Mouse (Mus musculus): Measurements from ENCODE around the gene Trim71.

Gene Trim71

GRCm38 (mm10) chr9:114557086-114557485 is 7.1 kb downstream of the Trim71 start:
- DNase-seq (ENCODE audit: low read depth, low spot score) = no peak

- no peak for DNase-seq (ENCODE audit: low read depth, low spot score)
Observed at GRCm38 (mm10) chr9:114556276-114556855, 7.8 kb downstream of the Trim71 start.

DNA sequence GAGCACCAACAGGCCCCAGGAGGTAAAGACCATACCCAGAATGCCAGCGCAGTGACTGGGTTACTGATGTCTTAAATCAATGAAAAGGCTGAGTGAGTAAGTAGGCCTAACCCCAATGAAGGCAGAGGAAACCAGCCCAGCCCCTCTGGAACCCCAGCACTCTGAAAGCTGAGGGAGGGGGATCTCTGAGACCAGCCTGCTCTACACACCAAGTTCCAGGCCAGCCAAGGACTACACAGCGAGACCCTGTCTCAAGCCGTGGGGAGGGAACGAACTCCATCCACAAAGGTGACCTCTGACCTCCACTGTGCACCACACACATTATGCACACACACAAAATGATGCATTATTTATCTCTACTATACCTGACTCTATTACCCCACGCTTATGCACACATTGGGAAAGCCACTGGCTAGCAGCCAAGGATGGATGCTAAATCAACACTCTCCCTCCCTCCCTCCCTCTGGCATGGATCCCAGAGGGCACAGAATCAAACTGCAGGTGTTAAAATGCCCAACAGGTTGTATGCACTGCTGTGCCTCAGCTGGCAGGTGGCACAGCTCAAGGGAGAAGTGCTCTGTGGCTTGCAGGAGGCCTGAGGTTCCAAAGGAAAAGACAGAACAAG is 9.7 kb downstream of the Trim71 start:
- DNase-seq (ENCODE audit: low read depth, low spot score) = no peak

GRCm38 (mm10) chr9:114553828-114554227 is 10.3 kb downstream of the Trim71 start:
- no peak for DNase-seq (ENCODE audit: low read depth, low spot score)

- DNase-seq (ENCODE audit: low read depth, low spot score) = no peak
Observed at GRCm38 (mm10) chr9:114550033-114550432, 14.1 kb downstream of the Trim71 start.

DNA sequence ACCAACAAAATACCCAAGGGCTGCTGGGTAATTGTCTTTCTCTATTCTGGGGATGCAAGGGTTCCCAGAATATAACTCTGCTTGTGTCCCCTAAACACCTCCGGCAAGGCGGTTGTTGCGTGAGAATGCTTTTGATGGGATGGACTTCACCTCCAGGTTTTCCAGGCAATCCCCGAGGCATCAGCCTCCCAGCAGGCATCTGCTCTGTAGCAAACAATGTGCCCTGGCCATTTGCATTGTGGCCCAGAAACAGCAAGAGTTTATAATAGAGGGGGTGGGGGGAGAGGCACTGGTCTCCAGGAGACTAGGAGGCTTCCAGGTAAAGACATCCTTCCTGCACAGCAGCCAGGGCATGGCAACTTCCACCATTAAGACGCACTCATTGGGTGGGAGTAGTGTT is 15.1 kb downstream of the Trim71 start:
- DNase-seq (ENCODE audit: low read depth, low spot score) = no peak

GRCm38 (mm10) chr9:114548496-114548895 is 15.7 kb downstream of the Trim71 start:
- DNase-seq (ENCODE audit: low read depth, low spot score) = no peak

GRCm38 (mm10) chr9:114547643-114548077 is 16.5 kb downstream of the Trim71 start:
- DNase-seq (ENCODE audit: low read depth, low spot score) = no peak

- DNase-seq (ENCODE audit: low read depth, low spot score) = no peak
Observed at GRCm38 (mm10) chr9:114546765-114547164, 17.4 kb downstream of the Trim71 start.

DNA sequence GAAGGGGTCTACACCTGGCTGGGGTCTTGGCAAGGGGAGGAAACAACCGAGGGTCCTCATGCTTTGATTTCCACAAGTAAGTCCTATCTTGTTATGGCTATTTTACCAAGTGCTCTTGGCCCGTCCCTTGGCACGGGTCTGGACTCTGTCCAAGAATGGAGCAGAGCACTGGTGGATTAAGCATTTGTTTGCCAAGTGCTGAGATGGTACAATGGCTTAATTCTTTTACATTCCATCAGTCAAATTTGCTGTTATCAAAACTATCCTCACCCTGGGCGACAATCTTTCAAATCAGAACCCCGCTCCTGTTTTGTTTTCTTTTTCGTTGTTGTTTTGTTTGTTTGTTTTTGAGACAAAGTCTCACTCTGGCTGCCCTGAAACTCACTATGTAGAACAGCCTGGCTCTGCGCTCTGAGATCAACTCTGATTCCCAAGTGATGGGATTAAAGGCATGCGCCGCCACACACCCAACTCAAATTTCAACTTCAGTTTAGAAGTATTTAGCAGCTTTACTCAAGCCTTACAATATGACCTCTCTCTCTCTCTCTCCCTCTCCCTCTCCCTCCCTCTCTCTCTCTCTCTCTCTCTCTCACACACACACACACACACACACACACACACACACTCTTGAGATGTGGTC is 19.3 kb downstream of the Trim71 start:
- DNase-seq (ENCODE audit: low read depth, low spot score) = no peak

DNA sequence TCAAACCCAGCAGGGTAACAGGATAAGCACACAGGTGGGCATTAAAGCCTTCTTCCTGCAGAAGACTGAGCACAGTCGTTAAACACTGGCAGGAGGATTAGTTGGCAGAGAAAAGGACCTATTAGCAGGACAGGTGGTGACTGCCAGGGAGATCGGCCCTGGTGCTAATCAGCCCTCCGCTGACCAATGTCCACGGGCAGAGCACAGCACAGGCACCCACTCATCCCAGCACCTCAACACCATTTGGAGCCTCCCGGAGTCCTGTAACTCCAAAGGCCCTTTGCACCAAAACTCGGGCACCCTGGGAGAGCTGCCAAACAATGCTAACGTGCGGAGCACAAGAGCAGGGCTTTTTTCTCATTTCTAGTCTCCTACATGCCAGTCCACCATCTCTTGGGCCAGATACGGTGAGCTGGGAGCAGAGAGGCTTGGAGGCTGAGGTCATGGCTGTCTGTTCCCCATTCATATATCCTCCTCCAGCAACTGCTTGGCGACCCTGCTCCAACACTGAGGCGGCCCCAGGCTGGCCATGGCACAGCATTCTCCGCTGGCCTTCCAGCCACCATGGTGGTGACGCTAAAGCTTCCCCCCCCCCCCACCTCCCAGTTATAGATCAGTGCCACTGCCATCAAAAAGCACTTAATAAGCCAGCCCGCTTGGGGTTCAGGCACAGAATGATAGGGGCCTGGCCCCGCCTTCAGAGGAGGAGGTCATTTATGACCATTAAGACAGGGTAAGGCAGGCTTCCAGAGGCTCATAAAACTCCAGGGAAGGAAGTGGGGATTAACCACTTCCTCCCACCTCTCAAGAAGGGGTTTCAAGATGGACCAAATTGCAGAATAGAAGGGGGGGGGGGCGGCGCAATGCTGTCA is 20.1 kb downstream of the Trim71 start:
- no peak for DNase-seq (ENCODE audit: low read depth, low spot score)

DNA sequence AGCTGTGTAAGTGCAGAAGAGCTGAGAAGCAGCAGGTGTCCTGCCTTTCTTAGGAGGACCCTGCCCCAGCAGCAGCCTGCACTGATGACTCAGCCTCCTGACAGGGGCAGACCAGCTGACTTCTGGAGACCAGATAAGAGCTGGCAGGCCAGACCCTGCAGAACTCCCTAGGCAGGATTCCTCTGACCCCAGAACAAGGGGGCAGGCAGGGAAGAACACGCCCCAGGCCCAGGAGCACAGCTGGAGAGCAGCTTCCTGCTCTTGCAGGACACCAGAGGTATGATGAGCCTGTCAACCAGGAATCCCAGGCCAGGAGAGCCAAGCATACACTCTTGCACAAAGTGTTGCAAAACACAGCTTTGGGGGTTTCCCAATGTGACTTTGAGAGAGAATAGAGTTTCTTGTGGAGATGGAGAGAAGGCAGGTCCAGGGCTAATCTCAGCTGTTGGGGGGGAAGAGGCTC is 22.9 kb downstream of the Trim71 start:
- DNase-seq (ENCODE audit: low read depth, low spot score) = no peak

- DNase-seq (ENCODE audit: low read depth, low spot score) = no peak
Observed at GRCm38 (mm10) chr9:114538996-114539563, 25.1 kb downstream of the Trim71 start.

GRCm38 (mm10) chr9:114536628-114537027 is 27.5 kb downstream of the Trim71 start:
- DNase-seq (ENCODE audit: low read depth, low spot score) = no peak

DNA sequence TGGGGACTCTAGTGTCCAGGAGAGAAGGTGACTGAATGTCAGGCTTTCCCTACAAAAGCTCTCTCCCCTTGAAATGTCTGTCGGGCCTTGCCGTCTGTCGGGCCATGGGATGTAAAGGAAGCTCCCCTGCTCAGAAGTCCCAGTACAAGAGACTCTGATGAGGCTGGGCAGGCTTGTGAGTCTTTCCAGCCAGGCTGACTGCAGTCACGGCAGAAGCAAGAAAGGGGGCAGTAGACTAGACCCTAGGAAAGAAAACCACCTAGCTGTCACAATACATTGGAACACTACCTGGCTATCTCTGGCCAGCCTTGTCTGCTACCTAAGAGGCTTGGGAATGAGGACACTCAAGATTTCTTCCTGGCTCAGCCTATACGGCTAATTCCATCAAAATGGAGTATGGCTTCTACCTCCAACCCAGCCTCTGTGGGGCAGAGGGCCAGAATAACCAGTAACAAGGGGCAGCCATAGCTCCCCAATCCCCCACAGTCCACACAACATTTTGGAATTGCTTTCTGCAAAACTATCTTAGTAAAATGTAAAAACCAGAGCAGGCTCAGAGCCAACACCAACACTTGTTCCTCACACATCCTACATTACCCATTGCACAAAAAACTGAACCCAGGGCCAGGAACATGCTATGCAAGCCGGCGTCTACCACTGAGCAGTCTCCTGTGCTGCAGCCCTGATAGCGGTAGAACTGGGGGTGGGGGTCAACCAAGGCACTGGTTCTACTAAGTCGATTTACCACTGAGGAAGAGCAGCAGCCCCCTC is 29.2 kb downstream of the Trim71 start:
- DNase-seq (ENCODE audit: low read depth, low spot score) = no peak

- no peak for DNase-seq (ENCODE audit: low read depth, low spot score)
Observed at GRCm38 (mm10) chr9:114533848-114534247, 30.3 kb downstream of the Trim71 start.

- no peak for DNase-seq (ENCODE audit: low read depth, low spot score)
Observed at GRCm38 (mm10) chr9:114531276-114531675, 32.9 kb downstream of the Trim71 start.

DNA sequence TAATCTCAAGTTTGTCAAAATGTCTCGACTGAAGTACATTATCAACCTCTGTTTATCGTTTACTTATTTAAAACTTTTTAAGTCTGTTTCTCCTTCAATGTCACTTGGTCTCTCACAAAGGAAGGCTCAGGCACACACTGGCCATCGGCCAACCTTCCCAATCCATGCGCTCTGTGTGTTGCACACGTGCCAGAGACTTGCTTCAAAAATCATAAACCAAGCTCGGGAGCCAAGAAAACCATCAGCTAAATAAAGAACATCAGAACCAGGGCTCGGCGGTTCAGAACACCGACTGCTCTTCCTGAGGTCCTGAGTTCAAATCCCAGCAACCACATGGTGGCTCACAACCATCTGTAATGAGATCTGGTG is 35.5 kb downstream of the Trim71 start:
- no peak for DNase-seq (ENCODE audit: low read depth, low spot score)

- DNase-seq (ENCODE audit: low read depth, low spot score) = peak; percentile 80
Observed at GRCm38 (mm10) chr9:114527992-114528679, 36.0 kb downstream of the Trim71 start.

DNA sequence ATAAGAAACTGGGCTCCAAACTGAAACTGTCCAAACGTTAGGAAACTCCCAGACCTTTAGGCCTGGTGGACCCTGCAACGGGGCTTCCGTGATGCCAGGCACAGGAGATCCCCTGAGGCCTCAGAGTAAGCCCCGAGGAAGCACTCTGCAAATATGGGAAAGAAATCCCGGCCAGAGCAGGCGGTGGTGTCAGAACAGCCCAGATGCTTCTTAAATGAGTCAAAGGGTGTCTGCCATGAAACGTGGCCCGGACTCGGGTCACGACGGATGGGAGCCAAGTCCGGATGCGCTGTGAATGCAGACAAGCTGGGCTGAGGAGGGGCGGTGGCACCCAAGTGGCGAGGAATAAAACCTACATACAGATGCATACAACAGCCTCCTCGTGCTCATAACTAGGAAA is 37.1 kb downstream of the Trim71 start:
- peak; percentile 61 for DNase-seq (ENCODE audit: low read depth, low spot score)

Measured in WW6 (cell line).